ENCODE assay signal across 8 mouse cellular contexts in genomic region chr17:56034726-56035100, GRCm38 (mm10). TPM values are rescaled to one million over a fixed set of nuclear protein-coding genes. Genes with fewer than 3 reads are reported as not detected.
DNase-seq lines count a peak whose midpoint lies in the region; ATAC-seq lines count a peak whose summit lies in the region.

No protein-coding gene starts in this region.

- peak overlapping the region; percentile 85; the same call in 1 of the 2 replicates for H3K4me3 ChIP-seq in forebrain, embryonic 13.5 days
- H3K4me3 ChIP-seq in forebrain, embryonic 16.5 days (replicated peaks; ENCODE audit: low read length): no peak overlapping the region
- H3K4me3 ChIP-seq in neural tube, embryonic 12.5 days: no peak overlapping the region
- peak overlapping the region; percentile 91 for H3K4me3 ChIP-seq in limb, embryonic 10.5 days
- peak overlapping the region; percentile 82; the same call in 1 of the 2 replicates for H3K4me3 ChIP-seq in stomach, embryonic 14.5 days (ENCODE audit: low read depth, low read length)

- no peaks in the 10 kb centered on the region for H3K27me3 ChIP-seq in forebrain, embryonic 13.5 days
- no peaks in the 10 kb centered on the region for H3K27me3 ChIP-seq in forebrain, embryonic 16.5 days (replicated peaks; ENCODE audit: control insufficient read depth, insufficient read depth, low read length)
- no peaks in the 10 kb centered on the region for H3K27me3 ChIP-seq in neural tube, embryonic 12.5 days (replicated peaks)
- H3K27me3 ChIP-seq in limb, embryonic 10.5 days (ENCODE audit: low read depth, poor library complexity, severe bottlenecking): no peaks in the 10 kb centered on the region
- H3K27me3 ChIP-seq in stomach, embryonic 14.5 days (ENCODE audit: control insufficient read depth, insufficient read depth, low read length): no peaks in the 10 kb centered on the region

- H3K4me1 ChIP-seq in forebrain, embryonic 13.5 days: peaks cover 34% of the 10 kb centered on the region
- H3K4me1 ChIP-seq in forebrain, embryonic 16.5 days (replicated peaks; ENCODE audit: control insufficient read depth, insufficient read depth, low read length): peaks cover 34% of the 10 kb centered on the region
- peaks cover 19% of the 10 kb centered on the region for H3K4me1 ChIP-seq in neural tube, embryonic 12.5 days
- peaks cover 24% of the 10 kb centered on the region for H3K4me1 ChIP-seq in limb, embryonic 10.5 days
- H3K4me1 ChIP-seq in stomach, embryonic 14.5 days (ENCODE audit: control insufficient read depth, insufficient read depth, low read length): peaks cover 18% of the 10 kb centered on the region

- no peaks in the 10 kb centered on the region for H3K9me3 ChIP-seq in forebrain, embryonic 13.5 days (replicated peaks)
- no peaks in the 10 kb centered on the region for H3K9me3 ChIP-seq in forebrain, embryonic 16.5 days (ENCODE audit: control insufficient read depth, low read length)
- H3K9me3 ChIP-seq in neural tube, embryonic 12.5 days: no peaks in the 10 kb centered on the region
- H3K9me3 ChIP-seq in limb, embryonic 10.5 days (replicated peaks): no peaks in the 10 kb centered on the region
- no peaks in the 10 kb centered on the region for H3K9me3 ChIP-seq in stomach, embryonic 14.5 days (ENCODE audit: control insufficient read depth, low read depth, low read length)

- no peak for ATAC-seq in forebrain, embryonic 13.5 days
- ATAC-seq in forebrain, embryonic 16.5 days: no peak
- no peak for ATAC-seq in neural tube, embryonic 12.5 days (ENCODE audit: low FRiP score, low read depth)
- ATAC-seq in stomach, embryonic 14.5 days (ENCODE audit: insufficient number of reproducible peaks, insufficient read depth, low FRiP score, low read depth): no peak

- H3K27ac ChIP-seq in forebrain, embryonic 13.5 days: no peak overlapping the region
- H3K27ac ChIP-seq in forebrain, embryonic 16.5 days (ENCODE audit: low read length): no peak overlapping the region
- H3K27ac ChIP-seq in neural tube, embryonic 12.5 days: no peak overlapping the region
- no peak overlapping the region for H3K27ac ChIP-seq in limb, embryonic 10.5 days
- no peak overlapping the region for H3K27ac ChIP-seq in stomach, embryonic 14.5 days (ENCODE audit: low read length)

- peak overlapping the region; percentile 90; the same call in 1 of the 2 replicates for H3K9ac ChIP-seq in forebrain, embryonic 13.5 days
- H3K9ac ChIP-seq in forebrain, embryonic 16.5 days (replicated peaks; ENCODE audit: low read depth, low read length): no peak overlapping the region
- peak overlapping the region; percentile 33; the same call in 1 of the 2 replicates for H3K9ac ChIP-seq in neural tube, embryonic 12.5 days
- no peak overlapping the region for H3K9ac ChIP-seq in stomach, embryonic 14.5 days (replicated peaks; ENCODE audit: low read depth, low read length)

- H3K36me3 ChIP-seq in forebrain, embryonic 13.5 days (ENCODE audit: poor library complexity, severe bottlenecking): peaks cover 33% of the 10 kb centered on the region
- H3K36me3 ChIP-seq in forebrain, embryonic 16.5 days (ENCODE audit: control insufficient read depth, insufficient read depth): peaks cover 4% of the 10 kb centered on the region; the same call in 1 of the 2 replicates
- H3K36me3 ChIP-seq in neural tube, embryonic 12.5 days: peaks cover 31% of the 10 kb centered on the region
- peaks cover 54% of the 10 kb centered on the region for H3K36me3 ChIP-seq in limb, embryonic 10.5 days
- H3K36me3 ChIP-seq in stomach, embryonic 14.5 days (ENCODE audit: control insufficient read depth, insufficient read depth, low read length): peaks cover 21% of the 10 kb centered on the region

- DNase-seq in neural tube, embryonic 10.5 days (ENCODE audit: extremely low spot score, low spot score): no peak
- DNase-seq in limb, embryonic 10.5 days (ENCODE audit: low spot score): no peak
- DNase-seq in urinary bladder, postnatal 14 days (ENCODE audit: low spot score): no peak
- no peak for DNase-seq in spleen, postnatal 10 days (ENCODE audit: low spot score in 2 of 2)

- peak overlapping the region; percentile 67; the same call in 1 of the 2 replicates for H3K4me2 ChIP-seq in forebrain, embryonic 13.5 days
- H3K4me2 ChIP-seq in forebrain, embryonic 16.5 days (ENCODE audit: low read length): no peak overlapping the region
- peak overlapping the region; percentile 67 for H3K4me2 ChIP-seq in neural tube, embryonic 12.5 days (replicated peaks)
- H3K4me2 ChIP-seq in stomach, embryonic 14.5 days (replicated peaks; ENCODE audit: low read depth, low read length): peak overlapping the region; percentile 79

- WGBS in forebrain, embryonic 13.5 days: 89% methylated on average over 6 of the region's 6 CpGs
- WGBS in forebrain, embryonic 16.5 days: 91% methylated on average over 6 of the region's 6 CpGs
- 91% methylated on average over 6 of the region's 6 CpGs for WGBS in neural tube, embryonic 12.5 days
- 91% methylated on average over 6 of the region's 6 CpGs for WGBS in limb, embryonic 10.5 days
- whole genome bisulfite sequencing in stomach, embryonic 14.5 days: 72% methylated on average over 6 of the region's 6 CpGs

RNA-seq across cellular contexts. Expression of gene Sh3gl1, which starts 1.7 kb away (rescaled TPM):
- 116 and 127 TPM in 2 replicates for polyA plus RNA-seq in forebrain, embryonic 13.5 days (2015; fragmentation: Nextera tagmentation; extraction: Ambion mirVana)
- 125 and 126 TPM in 2 replicates for polyA plus RNA-seq in forebrain, embryonic 16.5 days (2015; fragmentation: Nextera tagmentation; extraction: Ambion mirVana)
- polyA plus RNA-seq in neural tube, embryonic 12.5 days (2016; fragmentation: Nextera tagmentation; extraction: Ambion mirVana): 134 TPM in 2 replicates
- 181 and 187 TPM in 2 replicates for polyA plus RNA-seq in limb, embryonic 10.5 days (2016; fragmentation: Nextera tagmentation; extraction: Ambion mirVana)
- 127 and 136 TPM in 2 replicates for polyA plus RNA-seq in stomach, embryonic 14.5 days (2014; fragmentation: Nextera tagmentation; extraction: Ambion mirVana)

RNA-seq across cellular contexts. Expression of gene Chaf1a, which starts 5.5 kb away (rescaled TPM):
- 22.0 and 26.7 TPM in 2 replicates for polyA plus RNA-seq in forebrain, embryonic 13.5 days (2015; fragmentation: Nextera tagmentation; extraction: Ambion mirVana)
- polyA plus RNA-seq in forebrain, embryonic 16.5 days (2015; fragmentation: Nextera tagmentation; extraction: Ambion mirVana): 10.6 and 12.6 TPM in 2 replicates
- polyA plus RNA-seq in neural tube, embryonic 12.5 days (2016; fragmentation: Nextera tagmentation; extraction: Ambion mirVana): 25.3 and 29.6 TPM in 2 replicates
- 54.7 and 60.2 TPM in 2 replicates for polyA plus RNA-seq in limb, embryonic 10.5 days (2016; fragmentation: Nextera tagmentation; extraction: Ambion mirVana)
- polyA plus RNA-seq in stomach, embryonic 14.5 days (2014; fragmentation: Nextera tagmentation; extraction: Ambion mirVana): 19.2 and 19.6 TPM in 2 replicates

RNA-seq across cellular contexts. Expression of gene Mpnd, which starts 29.2 kb away (rescaled TPM):
- polyA plus RNA-seq in forebrain, embryonic 13.5 days (2015; fragmentation: Nextera tagmentation; extraction: Ambion mirVana): 168 TPM in 2 replicates
- 152 and 157 TPM in 2 replicates for polyA plus RNA-seq in forebrain, embryonic 16.5 days (2015; fragmentation: Nextera tagmentation; extraction: Ambion mirVana)
- 209 and 214 TPM in 2 replicates for polyA plus RNA-seq in neural tube, embryonic 12.5 days (2016; fragmentation: Nextera tagmentation; extraction: Ambion mirVana)
- polyA plus RNA-seq in limb, embryonic 10.5 days (2016; fragmentation: Nextera tagmentation; extraction: Ambion mirVana): 115 and 130 TPM in 2 replicates
- 97.9 and 102 TPM in 2 replicates for polyA plus RNA-seq in stomach, embryonic 14.5 days (2014; fragmentation: Nextera tagmentation; extraction: Ambion mirVana)

RNA-seq across cellular contexts. Expression of gene Stap2, which starts 29.3 kb away (rescaled TPM):
- polyA plus RNA-seq in forebrain, embryonic 13.5 days (2015; fragmentation: Nextera tagmentation; extraction: Ambion mirVana): 3.9 and 4.8 TPM in 2 replicates
- polyA plus RNA-seq in forebrain, embryonic 16.5 days (2015; fragmentation: Nextera tagmentation; extraction: Ambion mirVana): 5.5 and 6.6 TPM in 2 replicates
- 5.9 and 7.2 TPM in 2 replicates for polyA plus RNA-seq in neural tube, embryonic 12.5 days (2016; fragmentation: Nextera tagmentation; extraction: Ambion mirVana)
- 6.4 and 7.3 TPM in 2 replicates for polyA plus RNA-seq in limb, embryonic 10.5 days (2016; fragmentation: Nextera tagmentation; extraction: Ambion mirVana)
- polyA plus RNA-seq in stomach, embryonic 14.5 days (2014; fragmentation: Nextera tagmentation; extraction: Ambion mirVana): 19.7 and 23.8 TPM in 2 replicates

RNA-seq across cellular contexts. Expression of gene Ubxn6, which starts 40.1 kb away (rescaled TPM):
- 68.7 and 68.8 TPM in 2 replicates for polyA plus RNA-seq in forebrain, embryonic 13.5 days (2015; fragmentation: Nextera tagmentation; extraction: Ambion mirVana)
- polyA plus RNA-seq in forebrain, embryonic 16.5 days (2015; fragmentation: Nextera tagmentation; extraction: Ambion mirVana): 78.8 and 85.8 TPM in 2 replicates
- polyA plus RNA-seq in neural tube, embryonic 12.5 days (2016; fragmentation: Nextera tagmentation; extraction: Ambion mirVana): 61.0 and 63.8 TPM in 2 replicates
- polyA plus RNA-seq in limb, embryonic 10.5 days (2016; fragmentation: Nextera tagmentation; extraction: Ambion mirVana): 33.3 and 40.3 TPM in 2 replicates
- 41.5 and 41.9 TPM in 2 replicates for polyA plus RNA-seq in stomach, embryonic 14.5 days (2014; fragmentation: Nextera tagmentation; extraction: Ambion mirVana)

Comparison
In these comparisons a context has a peak if more than half of its experiments do, and no peak if none do; other contexts are left out.
1. H3K4me3 ChIP-seq: peak in forebrain, embryonic 13.5 days (single experiment), limb, embryonic 10.5 days (single experiment) and stomach, embryonic 14.5 days (single experiment); none in forebrain, embryonic 16.5 days (single experiment) and neural tube, embryonic 12.5 days (single experiment).
2. H3K9ac ChIP-seq: peak in forebrain, embryonic 13.5 days (single experiment) and neural tube, embryonic 12.5 days (single experiment); none in forebrain, embryonic 16.5 days (single experiment) and stomach, embryonic 14.5 days (single experiment).